Mouse (Mus musculus): Measurements from ENCODE around the gene Gm44965. TPM values are rescaled to one million over a fixed set of nuclear protein-coding genes. Genes with fewer than 3 reads are reported as not detected.
A peak's percentile ranks its signal among the peaks of the same experiment; 100 is the strongest.

Gene Gm44965
- total and polyA plus RNA-seq, 2 experiments from 2014 or later: 0.54 TPM; not detected in 1

GRCm38 (mm10) chr6:48594043-48594738, 450 bp downstream of the Gm44965 start:
- H3K4me1 ChIP-seq (ENCODE audit: insufficient read depth, low read length): peaks cover 10% of the 10 kb centered on the region; the same call in 1 of the 2 replicates

GRCm38 (mm10) chr6:48595278-48595677, 1.5 kb downstream of the Gm44965 start:
- DNase-seq (ENCODE audit: low spot score) (no peak), ATAC-seq (no peak)
- Histone ChIP-seq H3K4me1 (ENCODE audit: insufficient read depth, low read length) (peaks cover 10% of the 10 kb centered on the region; the same call in 1 of the 2 replicates), H3K9ac (replicated peaks; ENCODE audit: low read length) (peak overlapping the region; percentile 93; the same call in 1 of the 2 replicates), H3K36me3 (ENCODE audit: insufficient read depth, low read length) (peaks cover 39% of the 10 kb centered on the region), H3K4me3 (ENCODE audit: low read length) (peak overlapping the region; percentile 69), H3K4me2 (ENCODE audit: low read depth, low read length) (peak overlapping the region; percentile 85), H3K27ac (peak overlapping the region; percentile 98; the same call in 1 of the 2 replicates), H3K27me3 (ENCODE audit: insufficient read depth, low read length) (no peaks in the 10 kb centered on the region), H3K9me3 (ENCODE audit: low read length) (0 out of 2 replicates have a peak, but pooled peaks cover 3% of the 10 kb centered on the region)
- TF ChIP-seq CTCF (IDR thresholded peaks at IDR 0.05; ENCODE audit: low read depth): no peak
- WGBS: 71% methylated on average over 1 of the region's 1 CpGs

More at GRCm38 (mm10) chr6:48594043-48594738, 450 bp downstream of the Gm44965 start:
- 1% methylated on average over 37 of the region's 41 CpGs for WGBS
- TF ChIP-seq CTCF (IDR thresholded peaks at IDR 0.05; ENCODE audit: low read depth): no peak
- H3K36me3 ChIP-seq (ENCODE audit: insufficient read depth, low read length): peaks cover 29% of the 10 kb centered on the region
- DNase-seq (ENCODE audit: low spot score) (peak; percentile 85), ATAC-seq (peak; percentile 86)
- peak overlapping the region; percentile 69 for H3K4me3 ChIP-seq (ENCODE audit: low read length)
- no peaks in the 10 kb centered on the region for H3K27me3 ChIP-seq (ENCODE audit: insufficient read depth, low read length)
- H3K9me3 ChIP-seq (ENCODE audit: low read length): 0 out of 2 replicates have a peak, but pooled peaks cover 3% of the 10 kb centered on the region
- H3K4me2 ChIP-seq (ENCODE audit: low read depth, low read length): peak overlapping the region; percentile 85
- peak overlapping the region; percentile 93 for H3K9ac ChIP-seq (replicated peaks; ENCODE audit: low read length)
- peak overlapping the region; percentile 98 for H3K27ac ChIP-seq

GRCm38 (mm10) chr6:48596545-48597232, 2.9 kb downstream of the Gm44965 start:
- Histone ChIP-seq H3K9ac (replicated peaks; ENCODE audit: low read length) (no peak overlapping the region), H3K27me3 (ENCODE audit: insufficient read depth, low read length) (no peaks in the 10 kb centered on the region), H3K4me3 (ENCODE audit: low read length) (no peak overlapping the region), H3K4me1 (ENCODE audit: insufficient read depth, low read length) (peaks cover 15% of the 10 kb centered on the region), H3K36me3 (ENCODE audit: insufficient read depth, low read length) (peaks cover 39% of the 10 kb centered on the region), H3K27ac (no peak overlapping the region), H3K9me3 (ENCODE audit: low read length) (0 out of 2 replicates have a peak, but pooled peaks cover 3% of the 10 kb centered on the region), H3K4me2 (ENCODE audit: low read depth, low read length) (no peak overlapping the region)
- WGBS: 97% methylated on average over 45 of the region's 45 CpGs
- no peak for DNase-seq (ENCODE audit: low spot score)
- no peak for TF ChIP-seq CTCF (IDR thresholded peaks at IDR 0.05; ENCODE audit: low read depth)
- ATAC-seq: no peak

GRCm38 (mm10) chr6:48597233-48597625, 3.5 kb downstream of the Gm44965 start:
- TF ChIP-seq CTCF (IDR thresholded peaks at IDR 0.05; ENCODE audit: low read depth): no peak
- H3K9ac ChIP-seq (replicated peaks; ENCODE audit: low read length): no peak overlapping the region
- H3K36me3 ChIP-seq (ENCODE audit: insufficient read depth, low read length): peaks cover 39% of the 10 kb centered on the region
- H3K9me3 ChIP-seq (ENCODE audit: low read length): 0 out of 2 replicates have a peak, but pooled peaks cover 3% of the 10 kb centered on the region
- H3K27ac ChIP-seq: no peak overlapping the region
- H3K4me1 ChIP-seq (ENCODE audit: insufficient read depth, low read length): peaks cover 15% of the 10 kb centered on the region
- WGBS: 93% methylated on average over 27 of the region's 27 CpGs
- DNase-seq (ENCODE audit: low spot score) (no peak), ATAC-seq (no peak)
- no peak overlapping the region for H3K4me2 ChIP-seq (ENCODE audit: low read depth, low read length)
- no peak overlapping the region for H3K4me3 ChIP-seq (ENCODE audit: low read length)
- H3K27me3 ChIP-seq (ENCODE audit: insufficient read depth, low read length): no peaks in the 10 kb centered on the region

- no peak for ATAC-seq
- Histone ChIP-seq H3K27me3 (ENCODE audit: insufficient read depth, low read length) (no peaks in the 10 kb centered on the region), H3K36me3 (ENCODE audit: insufficient read depth, low read length) (peaks cover 39% of the 10 kb centered on the region), H3K27ac (peak overlapping the region; percentile 94; the same call in 1 of the 2 replicates), H3K4me2 (ENCODE audit: low read depth, low read length) (no peak overlapping the region), H3K9me3 (ENCODE audit: low read length) (0 out of 2 replicates have a peak, but pooled peaks cover 3% of the 10 kb centered on the region), H3K9ac (replicated peaks; ENCODE audit: low read length) (no peak overlapping the region), H3K4me1 (ENCODE audit: insufficient read depth, low read length) (peaks cover 8% of the 10 kb centered on the region), H3K4me3 (ENCODE audit: low read length) (no peak overlapping the region)
- WGBS: 100% methylated on average over 1 of the region's 1 CpGs
- DNase-seq (ENCODE audit: low spot score): no peak
- no peak for TF ChIP-seq CTCF (IDR thresholded peaks at IDR 0.05; ENCODE audit: low read depth)
Observed at GRCm38 (mm10) chr6:48600594-48600993, 6.9 kb downstream of the Gm44965 start.

GRCm38 (mm10) chr6:48601271-48602079, 7.7 kb downstream of the Gm44965 start, which contains the start of gene Zfp775:
TSS of gene Zfp775 (plus strand) at chr6:48602063.
- Histone ChIP-seq H3K36me3 (ENCODE audit: insufficient read depth, low read length) (peaks cover 34% of the 10 kb centered on the region), H3K27me3 (ENCODE audit: insufficient read depth, low read length) (no peaks in the 10 kb centered on the region), H3K4me1 (ENCODE audit: insufficient read depth, low read length) (peaks cover 8% of the 10 kb centered on the region), H3K9me3 (ENCODE audit: low read length) (0 out of 2 replicates have a peak, but pooled peaks cover 3% of the 10 kb centered on the region), H3K27ac (peak within 1 kb of the TSS; percentile 94), H3K9ac (replicated peaks; ENCODE audit: low read length) (peak within 1 kb of the TSS; percentile 83), H3K4me2 (ENCODE audit: low read depth, low read length) (peak within 1 kb of the TSS; percentile 99), H3K4me3 (ENCODE audit: low read length) (peak within 1 kb of the TSS; percentile 74)
- ATAC-seq: peak; percentile 99
- WGBS: 3% methylated on average over 42 of the region's 42 CpGs
- DNase-seq (ENCODE audit: low spot score): peak; percentile 97
- peak; percentile 43 for TF ChIP-seq CTCF (IDR thresholded peaks at IDR 0.05; ENCODE audit: low read depth)

Data from hindbrain, postnatal 0 days (tissue).